Mouse (Mus musculus) testis, adult 2 months (tissue): ENCODE data around the gene B3galt5. TPM values are rescaled to one million over a fixed set of nuclear protein-coding genes. Genes with fewer than 3 reads are reported as not detected.

Experiments
- H3K27ac ChIP-seq: fragments of 200-500 bp; 2 replicates; pipeline ENCODE4 v1.5.1; 2012; ENCODE audit warnings: low read depth, low read length; ENCODE audit not compliant: control insufficient read depth, insufficient read depth
- H3K27me3 ChIP-seq: fragments of 200-500 bp; 2 replicates; pipeline ENCODE4 v1.6.1; 2012; ENCODE audit warnings: mild to moderate bottlenecking, low read length, moderate library complexity; ENCODE audit not compliant: control insufficient read depth, insufficient read depth
- H3K36me3 ChIP-seq: fragments of 200-500 bp; 2 replicates; pipeline ENCODE4 v1.6.1; 2012; ENCODE audit warnings: mild to moderate bottlenecking, low read length; ENCODE audit not compliant: control insufficient read depth, insufficient read depth
- H3K4me1 ChIP-seq: fragments of 200-500 bp; 2 replicates; pipeline ENCODE4 v1.6.1; 2012; ENCODE audit warnings: low read length; ENCODE audit not compliant: control insufficient read depth, insufficient read depth
- H3K4me3 ChIP-seq: fragments of 200-500 bp; 2 replicates; pipeline ENCODE4 v1.5.1; 2012; ENCODE audit warnings: low read depth, mild to moderate bottlenecking, low read length, moderate library complexity, mixed read lengths; ENCODE audit not compliant: control insufficient read depth
- CTCF ChIP-seq: fragments of 200-500 bp; IDR thresholded peaks from 2 replicates; pipeline ENCODE4 v1.5.1; 2012; ENCODE audit warnings: low read depth, mild to moderate bottlenecking, inconsistent platforms, low read length, moderate library complexity; ENCODE audit not compliant: control insufficient read depth, insufficient read depth, insufficient replicate concordance
- POLR2A ChIP-seq: fragments of 200-500 bp; IDR thresholded peaks from 2 replicates; pipeline ENCODE4 v1.6.1; 2012; ENCODE audit warnings: low read depth, mild to moderate bottlenecking, inconsistent platforms, low read length, moderate library complexity; ENCODE audit not compliant: control insufficient read depth
- polyA plus RNA-seq: library from polyadenylated mRNA; depleted of rRNA; stranded (reverse); fragments of >200 nt; gene quantifications from 2 replicates; pipeline ENCODE4 v1.2.3, GENCODE M21; 2012

B3galt5 gene
- polyA plus RNA-seq, 1 experiment, result not detected

DNA sequence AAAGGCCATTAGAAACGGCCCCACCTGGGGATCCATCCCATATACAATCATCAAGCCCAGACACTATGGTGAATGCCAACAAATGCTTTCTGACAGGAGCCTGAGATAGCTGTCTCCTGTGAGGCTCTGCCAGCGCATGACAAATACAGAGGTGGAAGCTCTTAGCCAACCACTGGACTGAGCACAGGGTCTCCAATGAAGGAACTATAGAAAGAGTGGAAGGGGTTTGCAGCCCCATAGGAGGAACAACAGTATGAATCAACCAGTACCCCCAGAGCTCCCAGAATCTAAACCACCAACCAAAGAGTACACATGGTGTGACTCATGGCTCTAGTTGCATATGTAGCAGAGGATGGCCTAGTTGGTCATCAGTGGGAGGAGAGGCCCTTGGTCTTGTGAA lies 36.1 kb downstream of the B3galt5 start:
- no peak overlapping the region for H3K4me3 ChIP-seq
- no peak for TF ChIP-seq POLR2A
- no peak for TF ChIP-seq CTCF
- H3K36me3 ChIP-seq, result no peaks in the 10 kb centered on the region
- no peaks in the 10 kb centered on the region for H3K4me1 ChIP-seq
- no peak overlapping the region for H3K27ac ChIP-seq
- no peaks in the 10 kb centered on the region for H3K27me3 ChIP-seq

DNA sequence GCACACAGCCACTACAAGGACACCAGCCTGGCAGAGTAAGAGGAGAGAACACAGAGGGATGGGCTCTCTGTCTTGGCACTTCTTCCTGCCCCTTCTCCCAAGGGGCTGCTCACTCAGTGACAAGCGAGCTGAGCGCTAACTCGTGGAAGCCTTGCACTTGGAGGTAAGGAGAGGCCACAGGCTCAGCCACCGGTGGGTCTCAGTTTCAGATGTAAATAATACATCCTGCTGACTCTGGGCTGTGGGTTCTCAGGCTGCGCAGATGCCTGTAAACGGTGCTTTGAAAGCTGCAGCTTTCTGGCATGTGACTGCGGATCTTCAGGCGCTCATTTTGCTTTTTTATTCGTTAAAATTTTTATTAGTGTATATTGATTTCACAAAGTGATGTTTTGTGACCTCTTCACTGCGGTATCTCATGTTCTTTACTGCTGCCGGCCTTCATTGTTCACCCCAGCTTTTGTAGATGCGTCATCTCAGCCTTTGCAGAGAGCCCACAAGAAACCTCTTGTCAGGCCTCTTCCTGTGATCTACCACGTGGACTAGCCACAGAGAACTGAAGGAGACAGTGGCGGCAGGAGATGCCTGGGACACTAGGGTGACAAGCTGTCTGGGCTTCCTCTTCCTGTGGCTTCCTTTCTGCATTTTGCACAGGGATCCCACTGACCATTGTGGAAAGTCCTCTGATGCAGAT lies 37.5 kb downstream of the B3galt5 start:
- no peaks in the 10 kb centered on the region for H3K4me1 ChIP-seq
- no peaks in the 10 kb centered on the region for H3K27me3 ChIP-seq
- no peak overlapping the region for H3K27ac ChIP-seq
- TF ChIP-seq POLR2A, result no peak
- TF ChIP-seq CTCF, result no peak
- no peak overlapping the region for H3K4me3 ChIP-seq
- no peaks in the 10 kb centered on the region for H3K36me3 ChIP-seq

DNA sequence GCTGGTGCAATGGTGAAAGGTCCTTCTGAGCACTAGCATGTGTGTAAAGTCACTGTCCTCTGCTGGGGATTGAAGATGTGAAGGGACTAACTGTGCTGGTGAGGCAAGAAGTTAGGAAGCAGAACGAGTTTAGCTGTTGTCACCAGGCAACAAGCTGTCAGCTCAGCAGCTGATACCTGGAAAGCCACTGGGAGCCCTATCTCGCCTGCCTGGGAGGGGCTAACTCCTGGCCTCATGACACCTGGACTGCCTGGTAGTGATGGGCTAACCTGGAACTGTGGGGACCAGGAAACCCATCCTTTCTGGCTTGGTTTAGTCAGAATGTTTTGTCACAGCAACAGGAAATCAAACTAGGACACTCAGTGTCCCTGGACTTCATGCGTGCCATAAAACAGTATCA lies 41.0 kb downstream of the B3galt5 start:
- Histone ChIP-seq H3K27ac (no peak overlapping the region), H3K36me3 (no peaks in the 10 kb centered on the region), H3K4me3 (no peak overlapping the region), H3K27me3 (no peaks in the 10 kb centered on the region), H3K4me1 (no peaks in the 10 kb centered on the region; the same call in 1 of the 2 replicates)
- TF ChIP-seq POLR2A (no peak), CTCF (no peak)

DNA sequence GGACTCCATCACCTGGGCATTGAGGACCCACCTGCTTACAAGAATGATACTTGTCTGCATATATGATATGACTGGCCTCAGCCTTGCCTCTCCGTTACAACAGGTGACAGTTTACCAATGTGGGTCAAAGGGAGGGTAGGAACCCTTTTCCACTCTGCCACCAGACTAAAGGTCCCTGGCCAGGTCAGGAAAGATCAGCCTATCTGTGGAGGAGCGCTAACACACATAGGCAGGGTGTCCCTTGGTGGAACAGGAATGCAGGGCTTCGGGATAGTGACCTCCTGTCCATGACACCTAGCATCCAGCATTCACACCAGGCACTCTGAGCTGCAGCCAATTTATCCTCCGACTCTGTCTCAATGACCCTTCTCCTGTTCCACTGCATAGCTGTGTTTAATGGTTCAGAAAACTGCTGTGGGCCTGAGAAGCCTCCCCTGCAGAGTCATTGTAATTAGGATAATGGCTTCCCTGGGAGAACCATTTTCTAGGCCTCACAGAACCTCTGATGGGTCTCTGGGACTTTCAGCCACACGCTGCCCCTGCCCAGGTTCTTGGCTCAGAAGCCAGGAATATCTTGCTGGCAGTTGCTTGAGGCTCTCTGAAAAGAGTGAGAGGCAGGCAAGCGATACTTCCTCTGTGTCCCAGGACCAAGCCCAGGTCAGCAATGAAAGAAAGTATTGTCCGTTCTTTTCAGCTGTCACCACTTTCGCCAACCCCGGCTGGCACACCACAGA lies 43.1 kb downstream of the B3galt5 start:
- H3K4me1 ChIP-seq, result no peaks in the 10 kb centered on the region; the same call in 1 of the 2 replicates
- no peak for TF ChIP-seq CTCF
- no peak for TF ChIP-seq POLR2A
- H3K27me3 ChIP-seq, result no peaks in the 10 kb centered on the region
- H3K27ac ChIP-seq, result no peak overlapping the region
- no peak overlapping the region for H3K4me3 ChIP-seq
- no peaks in the 10 kb centered on the region for H3K36me3 ChIP-seq

DNA sequence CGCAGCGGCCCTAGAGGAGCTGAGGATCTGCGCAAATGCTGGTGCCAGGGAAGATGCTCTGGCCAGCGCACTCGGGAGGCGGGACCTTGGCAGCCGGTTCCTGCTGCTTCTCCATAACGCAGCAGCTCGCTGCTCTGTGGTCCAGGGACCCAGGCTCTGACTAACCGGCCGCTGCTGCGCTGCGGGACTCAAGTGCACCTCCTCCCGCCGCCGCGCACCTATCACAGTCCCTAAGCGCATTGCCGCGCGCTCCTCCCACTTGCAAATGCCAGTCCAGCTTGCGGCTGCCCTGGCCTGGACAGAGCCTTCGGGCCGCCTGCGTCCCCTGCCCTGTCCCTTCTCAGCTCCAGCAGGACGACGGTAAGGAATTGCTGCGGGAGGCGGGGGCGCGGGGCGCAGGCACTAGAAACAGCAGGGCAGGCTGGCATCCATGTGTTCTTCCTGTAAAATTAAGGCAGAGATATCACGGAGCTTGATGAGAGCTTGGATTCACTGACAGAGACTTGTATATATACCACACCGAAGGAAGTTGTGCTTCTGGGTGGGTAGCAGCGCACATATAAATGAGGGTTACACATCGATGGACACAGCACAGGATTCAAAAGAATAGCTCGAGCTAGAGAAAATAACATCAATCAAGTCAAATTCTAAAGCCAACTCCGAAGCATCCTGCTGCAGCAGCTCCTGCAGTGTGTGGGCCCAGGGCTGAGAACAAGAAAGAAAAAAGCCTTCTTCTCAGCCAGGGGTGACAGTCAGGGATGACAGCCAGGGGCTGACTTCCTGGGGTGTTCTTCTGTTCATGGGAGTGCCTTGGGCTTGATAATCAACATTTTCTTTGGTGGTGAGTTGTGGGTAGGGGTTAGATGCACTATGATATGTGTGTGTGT lies 45.4 kb downstream of the B3galt5 start:
- H3K27me3 ChIP-seq, result no peaks in the 10 kb centered on the region
- H3K27ac ChIP-seq, result no peak overlapping the region
- H3K4me1 ChIP-seq, result no peaks in the 10 kb centered on the region; the same call in 1 of the 2 replicates
- H3K4me3 ChIP-seq, result no peak overlapping the region
- H3K36me3 ChIP-seq, result no peaks in the 10 kb centered on the region
- TF ChIP-seq POLR2A (no peak), CTCF (no peak)

DNA sequence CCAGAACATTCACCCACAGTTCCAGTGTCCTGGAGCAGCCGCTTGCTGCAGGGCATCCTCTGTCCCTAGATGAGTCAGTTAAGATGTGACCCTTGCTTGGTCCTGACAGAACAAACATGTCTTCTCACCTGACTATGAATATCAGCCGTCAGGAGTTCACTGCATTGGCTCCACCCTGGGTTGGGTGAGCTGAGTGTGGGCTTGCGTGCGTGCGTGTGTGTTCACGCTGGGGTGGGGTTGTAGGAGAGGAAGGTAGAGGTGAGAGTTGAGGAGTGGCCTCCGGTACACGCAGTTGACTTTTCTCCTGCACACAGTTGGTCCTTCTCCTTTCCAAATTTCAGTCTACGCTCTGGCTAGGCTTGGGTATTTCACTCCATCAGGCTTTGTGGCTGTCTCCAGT lies 47.0 kb downstream of the B3galt5 start:
- no peak for TF ChIP-seq POLR2A
- TF ChIP-seq CTCF, result no peak
- H3K36me3 ChIP-seq, result no peaks in the 10 kb centered on the region
- no peaks in the 10 kb centered on the region; the same call in 1 of the 2 replicates for H3K4me1 ChIP-seq
- no peak overlapping the region for H3K27ac ChIP-seq
- H3K27me3 ChIP-seq, result no peaks in the 10 kb centered on the region
- no peak overlapping the region for H3K4me3 ChIP-seq

DNA sequence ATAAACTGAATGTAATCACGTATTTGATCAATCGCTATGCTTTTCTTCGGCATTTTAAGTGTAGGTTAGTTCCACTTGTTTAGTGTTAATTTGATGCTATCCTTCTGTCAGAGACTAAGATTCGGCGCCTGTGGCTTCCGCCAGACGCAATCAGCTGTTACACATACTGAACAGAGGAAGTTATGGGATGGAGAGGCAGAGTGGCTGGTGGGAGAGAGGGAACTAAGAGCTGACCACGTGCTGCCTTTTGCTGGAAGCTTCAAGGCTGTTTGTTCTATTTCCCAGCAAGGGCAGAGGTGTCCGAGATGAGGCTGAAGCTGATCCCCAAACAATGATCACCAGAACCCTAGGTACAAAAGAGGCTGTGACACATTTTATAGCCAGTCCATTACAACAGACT lies 56.3 kb downstream of the B3galt5 start:
- Histone ChIP-seq H3K27me3 (no peaks in the 10 kb centered on the region), H3K4me3 (no peak overlapping the region), H3K36me3 (no peaks in the 10 kb centered on the region), H3K4me1 (no peaks in the 10 kb centered on the region), H3K27ac (no peak overlapping the region)
- no peak for TF ChIP-seq POLR2A
- TF ChIP-seq CTCF, result no peak
